Comparison of ENCODE assay signal across 28 mouse cellular contexts in genomic region chr9:56004679-56005078, GRCm38 (mm10). TPM values are rescaled to one million over a fixed set of nuclear protein-coding genes. Genes with fewer than 3 reads are reported as not detected.
"Had no signal": no experiment of that assay in that cellular context is flagged by ENCODE, and none has a peak within 500 bp of the region (broad histone marks: within the 10 kb centered on the region; RNA-seq: fewer than 3 reads in every experiment).

No protein-coding gene starts in this region.

RNA-seq across cellular contexts. Expression of gene 4930563M21Rik, which starts 5.7 kb away (rescaled TPM):
- total RNA-seq: forebrain, postnatal 0 days; gastrocnemius, adult 18-20 months; gastrocnemius, adult 2 months; gastrocnemius, adult 8-10 months; gastrocnemius, postnatal 10 days; gastrocnemius, postnatal 14 days; gastrocnemius, postnatal 25 days; gastrocnemius, postnatal 36 days; gastrocnemius, postnatal 4 days; heart, adult 18-20 months; heart, adult 2 months; heart, adult 8-10 months had no signal
- polyA plus RNA-seq: cortical plate, adult 2 months; embryonic facial prominence, embryonic 11.5 days; embryonic facial prominence, embryonic 12.5 days; embryonic facial prominence, embryonic 13.5 days; embryonic facial prominence, embryonic 14.5 days; embryonic facial prominence, embryonic 15.5 days; erythroblast, embryonic 14.5 days; forebrain, embryonic 10.5 days; forebrain, embryonic 11.5 days; forebrain, embryonic 12.5 days; forebrain, embryonic 13.5 days; forebrain, embryonic 14.5 days; forebrain, embryonic 15.5 days; forebrain, embryonic 16.5 days; forebrain, postnatal 0 days; frontal cortex, adult 2 months; gonadal fat pad, adult 2 months; heart, adult 2 months had no signal
